Mouse (Mus musculus): ENCODE data around the gene Car15. TPM values are rescaled to one million over a fixed set of nuclear protein-coding genes. Genes with fewer than 3 reads are reported as not detected.
A peak's percentile ranks its signal among the peaks of the same experiment; 100 is the strongest.

The Car15 gene
- polyA plus RNA-seq, 1 experiment from 2014 or later: 0.39 TPM

- H3K4me1 ChIP-seq (replicated peaks; ENCODE audit: control insufficient read depth, insufficient read depth, low read length): no peaks in the 10 kb centered on the region; the same call in 1 of the 2 replicates
- no peak for ATAC-seq
- H3K36me3 ChIP-seq (ENCODE audit: control insufficient read depth, insufficient read depth): no peaks in the 10 kb centered on the region
- H3K27me3 ChIP-seq (replicated peaks; ENCODE audit: control insufficient read depth, insufficient read depth, low read length): peaks cover 10% of the 10 kb centered on the region; the same call in 1 of the 2 replicates
- no peak overlapping the region for H3K4me2 ChIP-seq (replicated peaks; ENCODE audit: low read depth)
- WGBS: 93% methylated on average over 8 of the region's 8 CpGs
- no peak overlapping the region for H3K27ac ChIP-seq (ENCODE audit: low read depth, low read length)
- H3K4me3 ChIP-seq (ENCODE audit: low read depth, low read length): no peak overlapping the region
- TF ChIP-seq CTCF (IDR thresholded peaks at IDR 0.05; ENCODE audit: low read depth): no peak
- H3K9ac ChIP-seq (ENCODE audit: low read depth, low read length): no peak overlapping the region
- H3K9me3 ChIP-seq (ENCODE audit: control insufficient read depth): no peaks in the 10 kb centered on the region
These were observed 21.6 kb downstream of the Car15 start for GRCm38 (mm10) chr16:17816528-17816927.

GRCm38 (mm10) chr16:17815411-17816402 lies 22.5 kb downstream of the Car15 start:
- no peaks in the 10 kb centered on the region for H3K36me3 ChIP-seq (ENCODE audit: control insufficient read depth, insufficient read depth)
- peak overlapping the region; percentile 79 for H3K4me2 ChIP-seq (replicated peaks; ENCODE audit: low read depth)
- H3K27me3 ChIP-seq (replicated peaks; ENCODE audit: control insufficient read depth, insufficient read depth, low read length): peaks cover 13% of the 10 kb centered on the region; the same call in 1 of the 2 replicates
- H3K4me3 ChIP-seq (ENCODE audit: low read depth, low read length): peak overlapping the region; percentile 39
- peak overlapping the region; percentile 41; the same call in 1 of the 2 replicates for H3K9ac ChIP-seq (ENCODE audit: low read depth, low read length)
- WGBS: 3% methylated on average over 63 of the region's 63 CpGs
- H3K4me1 ChIP-seq (replicated peaks; ENCODE audit: control insufficient read depth, insufficient read depth, low read length): no peaks in the 10 kb centered on the region; the same call in 1 of the 2 replicates
- TF ChIP-seq CTCF (IDR thresholded peaks at IDR 0.05; ENCODE audit: low read depth): peak; percentile 96
- H3K27ac ChIP-seq (ENCODE audit: low read depth, low read length): no peak overlapping the region
- ATAC-seq: peak; percentile 78
- H3K9me3 ChIP-seq (ENCODE audit: control insufficient read depth): no peaks in the 10 kb centered on the region

DNA sequence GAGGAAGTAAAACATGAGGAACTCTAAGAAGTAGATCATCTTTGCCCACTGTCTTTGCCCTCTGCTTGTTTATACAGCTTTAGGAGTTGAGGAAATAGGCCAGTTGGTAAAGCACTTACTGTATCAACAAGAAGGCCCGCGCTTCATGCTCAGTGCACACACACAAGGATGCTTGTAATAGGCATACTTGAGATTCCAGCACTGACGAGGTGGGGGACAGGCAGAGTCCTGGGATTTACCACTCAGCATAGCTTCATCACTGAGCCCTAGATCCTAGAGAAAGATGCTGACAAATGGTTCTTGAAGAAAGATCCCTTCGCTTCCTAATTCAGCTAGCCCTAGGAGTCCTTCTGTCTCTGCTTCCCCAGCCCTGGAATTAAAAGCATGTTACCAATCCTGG lies 25.0 kb downstream of the Car15 start:
- Histone ChIP-seq H3K9me3 (ENCODE audit: control insufficient read depth) (no peaks in the 10 kb centered on the region), H3K27ac (ENCODE audit: low read depth, low read length) (no peak overlapping the region), H3K9ac (ENCODE audit: low read depth, low read length) (no peak overlapping the region), H3K4me3 (ENCODE audit: low read depth, low read length) (no peak overlapping the region), H3K4me1 (replicated peaks; ENCODE audit: control insufficient read depth, insufficient read depth, low read length) (no peaks in the 10 kb centered on the region; the same call in 1 of the 2 replicates), H3K36me3 (ENCODE audit: control insufficient read depth, insufficient read depth) (no peaks in the 10 kb centered on the region), H3K27me3 (replicated peaks; ENCODE audit: control insufficient read depth, insufficient read depth, low read length) (peaks cover 15% of the 10 kb centered on the region), H3K4me2 (replicated peaks; ENCODE audit: low read depth) (no peak overlapping the region)
- no peak for TF ChIP-seq CTCF (IDR thresholded peaks at IDR 0.05; ENCODE audit: low read depth)
- 37% methylated on average over 4 of the region's 4 CpGs for WGBS
- ATAC-seq: no peak

- TF ChIP-seq CTCF (IDR thresholded peaks at IDR 0.05; ENCODE audit: low read depth): peak; percentile 87
- no peaks in the 10 kb centered on the region for H3K9me3 ChIP-seq (ENCODE audit: control insufficient read depth)
- H3K27me3 ChIP-seq (replicated peaks; ENCODE audit: control insufficient read depth, insufficient read depth, low read length): peaks cover 18% of the 10 kb centered on the region
- no peak for ATAC-seq
- no peak overlapping the region for H3K4me2 ChIP-seq (replicated peaks; ENCODE audit: low read depth)
- 5% methylated on average over 5 of the region's 5 CpGs for WGBS
- H3K36me3 ChIP-seq (ENCODE audit: control insufficient read depth, insufficient read depth): no peaks in the 10 kb centered on the region
- H3K27ac ChIP-seq (ENCODE audit: low read depth, low read length): no peak overlapping the region
- H3K4me3 ChIP-seq (ENCODE audit: low read depth, low read length): no peak overlapping the region
- H3K9ac ChIP-seq (ENCODE audit: low read depth, low read length): no peak overlapping the region
- H3K4me1 ChIP-seq (replicated peaks; ENCODE audit: control insufficient read depth, insufficient read depth, low read length): no peaks in the 10 kb centered on the region; the same call in 1 of the 2 replicates
These were observed 26.0 kb downstream of the Car15 start for GRCm38 (mm10) chr16:17812120-17812519.

- ATAC-seq: no peak
- Histone ChIP-seq H3K9me3 (ENCODE audit: control insufficient read depth) (no peaks in the 10 kb centered on the region), H3K4me2 (replicated peaks; ENCODE audit: low read depth) (no peak overlapping the region), H3K4me3 (ENCODE audit: low read depth, low read length) (no peak overlapping the region), H3K9ac (ENCODE audit: low read depth, low read length) (no peak overlapping the region), H3K4me1 (replicated peaks; ENCODE audit: control insufficient read depth, insufficient read depth, low read length) (0 out of 2 replicates have a peak, but pooled peaks cover 2% of the 10 kb centered on the region), H3K36me3 (ENCODE audit: control insufficient read depth, insufficient read depth) (0 out of 2 replicates have a peak, but pooled peaks cover 4% of the 10 kb centered on the region), H3K27ac (ENCODE audit: low read depth, low read length) (no peak overlapping the region), H3K27me3 (replicated peaks; ENCODE audit: control insufficient read depth, insufficient read depth, low read length) (peaks cover 38% of the 10 kb centered on the region)
- WGBS: 46% methylated on average over 7 of the region's 7 CpGs
- TF ChIP-seq CTCF (IDR thresholded peaks at IDR 0.05; ENCODE audit: low read depth): no peak
These were observed 28.5 kb downstream of the Car15 start for GRCm38 (mm10) chr16:17809711-17810110.

GRCm38 (mm10) chr16:17809125-17809524 lies 29.0 kb downstream of the Car15 start:
- no peak overlapping the region for H3K9ac ChIP-seq (ENCODE audit: low read depth, low read length)
- H3K36me3 ChIP-seq (ENCODE audit: control insufficient read depth, insufficient read depth): 0 out of 2 replicates have a peak, but pooled peaks cover 4% of the 10 kb centered on the region
- ATAC-seq: no peak
- no peak overlapping the region for H3K27ac ChIP-seq (ENCODE audit: low read depth, low read length)
- peaks cover 43% of the 10 kb centered on the region for H3K27me3 ChIP-seq (replicated peaks; ENCODE audit: control insufficient read depth, insufficient read depth, low read length)
- H3K4me2 ChIP-seq (replicated peaks; ENCODE audit: low read depth): no peak overlapping the region
- 82% methylated on average over 4 of the region's 4 CpGs for WGBS
- no peak for TF ChIP-seq CTCF (IDR thresholded peaks at IDR 0.05; ENCODE audit: low read depth)
- H3K4me3 ChIP-seq (ENCODE audit: low read depth, low read length): no peak overlapping the region
- H3K9me3 ChIP-seq (ENCODE audit: control insufficient read depth): no peaks in the 10 kb centered on the region
- H3K4me1 ChIP-seq (replicated peaks; ENCODE audit: control insufficient read depth, insufficient read depth, low read length): 0 out of 2 replicates have a peak, but pooled peaks cover 7% of the 10 kb centered on the region

Measured in intestine, postnatal 0 days (tissue).